Mouse (Mus musculus) ES-E14 (cell line): ENCODE measurements at regions not wholly inside any gene's neighbourhood (a gene's known extent, or its start where the extent isn't known, plus 50 kb on each side); places are given as distances from the start of the nearest gene placed in this dataset.

ENCODE experiments used
- HCFC1 ChIP-seq: IDR thresholded peaks from 2 replicates; pipeline ENCODE4 v1.6.1; 2012; ENCODE audit warnings: low read length, inconsistent platforms, borderline replicate concordance; ENCODE audit not compliant: insufficient read depth
- ZC3H11A ChIP-seq: IDR thresholded peaks from 2 replicates; pipeline ENCODE4 v1.6.1; 2012; ENCODE audit warnings: low read depth, mild to moderate bottlenecking, inconsistent platforms, low read length, borderline replicate concordance

- TF ChIP-seq ZC3H11A (no peak), HCFC1 (no peak)
Observed at GRCm38 (mm10) chr16:57857071-57857470, 102.5 kb upstream of the Col8a1 start.
